Mouse (Mus musculus) neural tube, embryonic 11.5 days (tissue): Measurements from ENCODE around the gene Mybphl. TPM values are rescaled to one million over a fixed set of nuclear protein-coding genes. Genes with fewer than 3 reads are reported as not detected.

ENCODE experiments used
- ATAC-seq: fragments of 200-750 bp; cut with Nextera tagmentation; 2 replicates; pipeline ENCODE4 v1.8.0; 2017; ENCODE audit warnings: moderate number of reproducible peaks, mild to moderate bottlenecking, moderate TSS enrichment, moderate library complexity; ENCODE audit not compliant: insufficient read depth, low FRiP score, low TSS enrichment
- DNase-seq: peaks from one replicate; pipeline ENCODE4 v3.0.0-alpha.2; 2015; ENCODE audit warnings: low spot score
- H3K27ac ChIP-seq: fragments of 300-500 bp; sonication (generic); 2 replicates; pipeline ENCODE4 v1.5.1; 2014; ENCODE audit warnings: low read depth, mild to moderate bottlenecking, low read length
- H3K27me3 ChIP-seq: fragments of 300-500 bp; sonication (generic); 2 replicates; pipeline ENCODE4 v1.6.1; 2014; ENCODE audit warnings: mild to moderate bottlenecking, low read length, mixed read lengths; ENCODE audit not compliant: control insufficient read depth, insufficient read depth
- H3K36me3 ChIP-seq: fragments of 300-500 bp; sonication (generic); 2 replicates; pipeline ENCODE4 v1.6.1; 2014; ENCODE audit warnings: mild to moderate bottlenecking, low read length, moderate library complexity, mixed read lengths; ENCODE audit not compliant: control insufficient read depth, insufficient read depth
- H3K4me1 ChIP-seq: fragments of 300-500 bp; sonication (generic); 2 replicates; pipeline ENCODE4 v1.6.1; 2014; ENCODE audit warnings: low read length, mixed read lengths; ENCODE audit not compliant: control insufficient read depth, insufficient read depth
- H3K4me2 ChIP-seq: fragments of 300-500 bp; sonication (generic); 2 replicates; pipeline ENCODE4 v1.6.1; 2014; ENCODE audit warnings: low read depth, mild to moderate bottlenecking, moderate library complexity
- H3K4me3 ChIP-seq: fragments of 300-500 bp; sonication (generic); 2 replicates; pipeline ENCODE4 v1.5.1; 2014; ENCODE audit warnings: low read depth, low read length
- H3K9ac ChIP-seq: fragments of 300-500 bp; sonication (generic); 2 replicates; pipeline ENCODE4 v1.6.1; 2014; ENCODE audit warnings: mild to moderate bottlenecking, low read length
- H3K9me3 ChIP-seq: fragments of 300-500 bp; sonication (generic); 2 replicates; pipeline ENCODE4 v1.6.1; 2016; ENCODE audit warnings: low read length; ENCODE audit not compliant: control insufficient read depth
- WGBS: fragments of 180-500 bp; shearing (Covaris S2); extraction: QIAGEN DNeasy Blood & Tissue Kit; methylation state at CpG from one replicate; pipeline ENCODE4 v1.1.7; 2014; 5-methylcytosine and 5-hydroxymethylcytosine counted together
- polyA plus RNA-seq: library from polyadenylated mRNA; unstranded; fragments of >200 nt; fragmentation: Nextera tagmentation; extraction: Ambion mirVana; gene quantifications from 2 replicates; pipeline ENCODE4 v1.2.1, GENCODE M21; 2014

Gene Mybphl
- polyA plus RNA-seq, 1 experiment from 2014 or later = 0.31 TPM

DNA sequence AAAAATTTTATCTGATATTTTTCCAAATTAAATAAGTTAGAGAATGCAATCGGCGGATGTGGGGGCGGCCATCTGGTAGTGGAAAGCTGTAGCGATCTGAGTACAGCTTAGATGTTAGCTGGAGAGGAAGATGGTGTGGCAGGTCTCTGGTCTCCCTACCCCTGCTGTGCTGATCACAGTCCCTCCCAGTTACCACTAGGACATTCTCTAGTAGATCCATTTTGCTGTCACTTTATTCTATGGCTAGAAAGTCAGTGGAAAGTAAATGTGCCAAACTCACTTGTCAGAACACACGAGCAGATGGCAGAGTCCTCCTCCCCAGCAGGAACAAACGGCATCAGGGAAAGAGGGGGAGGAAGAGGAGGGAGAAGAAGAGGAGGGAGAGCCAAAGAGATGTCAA, 6.3 kb upstream of the Mybphl start:
- no peaks in the 10 kb centered on the region for H3K9me3 ChIP-seq
- no peak overlapping the region for H3K4me3 ChIP-seq
- H3K9ac ChIP-seq = no peak overlapping the region
- H3K4me1 ChIP-seq = peaks cover 6% of the 10 kb centered on the region
- H3K4me2 ChIP-seq = no peak overlapping the region
- H3K36me3 ChIP-seq = peaks cover 4% of the 10 kb centered on the region
- WGBS = 85% methylated on average over 6 of the region's 6 CpGs
- H3K27me3 ChIP-seq = no peaks in the 10 kb centered on the region
- ATAC-seq = no peak
- H3K27ac ChIP-seq = no peak overlapping the region
- DNase-seq = no peak

DNA sequence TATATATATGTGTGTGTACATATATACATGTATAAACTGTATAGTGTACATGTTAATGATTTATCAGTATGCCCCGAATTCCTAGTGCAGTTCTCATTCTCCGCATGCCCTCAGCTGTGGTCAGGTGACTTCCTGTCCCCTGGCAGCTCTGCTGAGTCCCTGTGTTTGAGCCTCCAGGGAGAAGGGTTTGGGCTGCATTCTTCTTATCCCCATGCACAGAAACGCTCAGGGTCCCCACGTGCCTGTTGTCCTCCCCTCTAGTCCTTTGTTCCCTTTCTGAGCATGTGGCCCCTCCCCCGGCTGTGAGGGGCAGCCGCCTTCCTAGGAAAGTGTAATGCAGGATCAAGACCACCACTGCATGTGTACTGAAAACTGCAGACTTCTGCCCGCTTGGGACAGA, 3.8 kb upstream of the Mybphl start:
- Histone ChIP-seq H3K27ac (no peak overlapping the region), H3K9ac (peak overlapping the region; percentile 26)

DNA sequence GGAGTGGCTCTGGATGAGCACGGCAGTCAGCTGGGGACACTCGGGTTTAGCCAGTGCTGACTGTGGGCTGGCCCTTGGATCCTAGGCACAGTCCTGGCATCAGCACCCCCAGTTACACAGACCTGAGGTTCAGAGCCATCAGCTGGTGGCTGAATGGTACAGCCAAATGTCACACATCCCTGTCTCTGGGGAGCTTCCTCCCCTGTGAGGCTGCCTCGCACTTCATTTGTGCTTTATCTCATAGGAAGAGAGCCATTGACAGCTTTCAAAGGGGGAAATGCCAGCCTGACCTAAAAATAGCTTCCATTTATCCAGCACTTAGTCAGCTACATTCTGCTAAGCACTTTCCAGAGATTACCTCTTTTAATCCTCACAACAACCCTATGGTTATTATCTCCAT, 1.1 kb upstream of the Mybphl start:
- H3K27ac ChIP-seq = no peak overlapping the region
- H3K27me3 ChIP-seq = no peaks in the 10 kb centered on the region
- no peak overlapping the region for H3K4me2 ChIP-seq
- H3K4me3 ChIP-seq = no peak overlapping the region
- ATAC-seq = no peak
- H3K4me1 ChIP-seq = peaks cover 6% of the 10 kb centered on the region
- no peak overlapping the region for H3K9ac ChIP-seq
- no peaks in the 10 kb centered on the region for H3K36me3 ChIP-seq
- H3K9me3 ChIP-seq = no peaks in the 10 kb centered on the region
- 78% methylated on average over 3 of the region's 3 CpGs for WGBS
- DNase-seq = no peak

More for the DNA sequence above, 3.8 kb upstream of the Mybphl start:
- Histone ChIP-seq H3K27me3 (no peaks in the 10 kb centered on the region), H3K36me3 (no peaks in the 10 kb centered on the region), H3K4me1 (peaks cover 6% of the 10 kb centered on the region), H3K9me3 (no peaks in the 10 kb centered on the region), H3K4me2 (no peak overlapping the region), H3K4me3 (no peak overlapping the region)
- ATAC-seq (peak; percentile 48), DNase-seq (peak; percentile 59)
- 13% methylated on average over 7 of the region's 7 CpGs for WGBS

DNA sequence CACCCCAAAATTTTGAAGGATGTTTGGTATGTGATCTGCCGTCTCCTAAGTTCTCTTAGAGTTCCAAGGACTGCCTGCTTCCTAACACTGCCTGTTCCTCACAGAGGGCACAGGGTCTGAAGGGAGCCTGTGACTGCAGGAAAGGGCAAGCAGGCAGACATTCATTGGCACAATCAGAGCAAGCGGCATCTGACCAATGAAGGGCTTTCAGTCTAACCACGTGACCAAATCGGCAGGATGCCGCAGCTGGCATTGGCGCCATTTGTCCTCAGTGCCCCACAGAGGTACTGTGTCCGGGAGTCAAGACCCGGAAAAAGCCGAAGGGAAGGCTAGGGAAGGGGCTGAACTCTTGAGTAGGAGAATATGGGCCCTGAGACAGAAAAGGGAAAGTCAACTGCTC, 2.5 kb downstream of the Mybphl start:
- peak; percentile 43 for DNase-seq

DNA sequence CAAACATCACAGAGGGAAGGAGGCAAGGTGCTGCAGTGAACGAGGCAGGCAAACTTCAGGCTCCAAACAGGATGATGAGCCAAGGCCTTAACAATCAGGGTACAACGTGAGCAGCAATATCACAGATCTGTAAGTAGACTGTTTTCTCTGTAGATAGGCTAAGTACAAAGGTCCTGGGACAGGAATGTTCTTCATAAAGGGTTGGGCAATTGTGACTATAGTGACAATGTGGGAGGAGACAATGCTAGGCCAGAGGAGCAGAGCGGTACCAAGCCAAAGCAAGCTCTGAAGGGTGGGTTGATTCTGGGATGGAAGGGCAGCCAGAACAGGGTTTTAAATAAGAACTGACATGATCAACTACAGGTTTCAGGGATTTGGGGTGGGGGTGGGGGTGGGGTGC, 3.1 kb downstream of the Mybphl start:
- Histone ChIP-seq H3K9ac (no peak overlapping the region), H3K4me2 (no peak overlapping the region)

More for the DNA sequence above, 2.5 kb downstream of the Mybphl start:
- H3K27ac ChIP-seq = no peak overlapping the region
- WGBS = 57% methylated on average over 9 of the region's 9 CpGs
- H3K4me2 ChIP-seq = peak overlapping the region; percentile 1; the same call in 1 of the 2 replicates
- H3K27me3 ChIP-seq = no peaks in the 10 kb centered on the region
- H3K9me3 ChIP-seq = no peaks in the 10 kb centered on the region
- H3K9ac ChIP-seq = no peak overlapping the region
- peak; percentile 57; the same call in 1 of the 2 replicates for ATAC-seq
- H3K4me3 ChIP-seq = no peak overlapping the region
- H3K4me1 ChIP-seq = no peaks in the 10 kb centered on the region
- no peaks in the 10 kb centered on the region for H3K36me3 ChIP-seq

DNA sequence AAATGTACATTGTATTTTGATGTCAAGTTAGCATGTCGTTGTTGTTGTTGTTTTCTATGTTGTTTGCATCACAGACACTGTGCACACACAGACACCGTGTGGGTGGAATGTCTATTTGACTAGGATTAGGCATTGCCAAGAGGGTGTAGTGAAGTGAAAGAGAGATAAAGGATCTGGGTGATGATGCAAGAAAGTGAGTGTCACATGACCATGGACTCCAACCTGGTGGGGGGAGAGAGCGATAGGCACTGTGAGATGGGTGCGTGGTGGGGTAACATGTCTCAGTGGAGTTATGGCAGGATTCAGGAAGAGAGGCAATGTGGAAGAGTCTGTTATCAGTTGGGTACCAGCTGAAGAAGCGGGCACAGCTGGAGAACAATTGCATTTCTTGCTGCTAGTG, 4.0 kb downstream of the Mybphl start:
- no peaks in the 10 kb centered on the region for H3K36me3 ChIP-seq
- no peak overlapping the region for H3K4me2 ChIP-seq
- no peak overlapping the region for H3K9ac ChIP-seq
- H3K27me3 ChIP-seq = no peaks in the 10 kb centered on the region
- no peak overlapping the region for H3K27ac ChIP-seq
- ATAC-seq = no peak
- H3K9me3 ChIP-seq = no peaks in the 10 kb centered on the region
- H3K4me3 ChIP-seq = no peak overlapping the region
- 85% methylated on average over 5 of the region's 5 CpGs for WGBS
- no peaks in the 10 kb centered on the region for H3K4me1 ChIP-seq
- no peak for DNase-seq

More for the DNA sequence above, 3.1 kb downstream of the Mybphl start:
- no peaks in the 10 kb centered on the region for H3K4me1 ChIP-seq
- no peaks in the 10 kb centered on the region for H3K9me3 ChIP-seq
- no peak for DNase-seq
- no peak overlapping the region for H3K4me3 ChIP-seq
- WGBS = 91% methylated on average over 3 of the region's 3 CpGs
- H3K36me3 ChIP-seq = no peaks in the 10 kb centered on the region
- ATAC-seq = no peak
- no peak overlapping the region for H3K27ac ChIP-seq
- no peaks in the 10 kb centered on the region for H3K27me3 ChIP-seq

DNA sequence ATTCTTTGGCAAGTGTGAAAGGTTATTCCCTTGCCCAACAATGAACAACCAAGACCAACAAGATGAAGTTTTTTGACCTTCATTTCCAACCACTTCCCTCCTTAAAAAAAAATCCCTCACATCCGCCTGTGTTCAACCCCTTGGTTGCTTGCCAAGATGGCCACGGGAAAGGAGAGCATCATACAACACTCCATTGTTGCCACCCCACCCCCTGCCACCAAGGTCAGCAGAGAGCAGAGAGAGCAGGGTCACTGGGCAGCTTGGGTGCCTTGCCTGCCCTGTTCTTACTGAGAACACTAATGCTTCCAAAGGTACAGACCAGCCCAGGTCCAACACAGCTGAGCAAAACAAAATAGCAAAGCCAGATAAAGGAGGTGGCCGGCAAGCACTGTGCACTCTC, 7.6 kb downstream of the Mybphl start:
- DNase-seq = no peak
- no peak for ATAC-seq
- WGBS = 66% methylated on average over 3 of the region's 3 CpGs
- no peaks in the 10 kb centered on the region for H3K27me3 ChIP-seq
- H3K4me3 ChIP-seq = no peak overlapping the region
- no peaks in the 10 kb centered on the region for H3K36me3 ChIP-seq
- H3K9ac ChIP-seq = no peak overlapping the region
- H3K27ac ChIP-seq = no peak overlapping the region
- no peaks in the 10 kb centered on the region for H3K4me1 ChIP-seq
- no peak overlapping the region for H3K4me2 ChIP-seq
- H3K9me3 ChIP-seq = no peaks in the 10 kb centered on the region

DNA sequence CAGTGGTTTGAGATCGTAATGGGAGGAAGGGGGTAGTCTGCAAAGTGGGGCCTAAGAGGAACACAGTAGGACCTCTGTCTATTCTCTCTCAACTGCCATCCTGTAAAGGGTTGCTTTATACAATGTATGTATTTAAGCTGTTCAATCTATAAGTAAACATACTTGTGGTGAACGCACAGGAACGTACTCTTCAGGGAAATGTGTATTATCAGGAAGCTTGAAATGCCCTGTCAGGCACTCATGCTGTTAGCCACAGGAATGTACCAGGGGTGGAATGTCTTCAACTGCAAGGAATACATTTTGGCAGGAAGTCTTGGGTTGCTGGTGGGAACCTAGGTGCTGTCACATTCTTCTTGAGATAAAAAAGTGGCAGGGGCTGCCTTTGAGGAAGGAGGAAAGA, 8.0 kb downstream of the Mybphl start:
- H3K27ac ChIP-seq = no peak overlapping the region
- no peak overlapping the region for H3K9ac ChIP-seq
- WGBS = 88% methylated on average over 3 of the region's 3 CpGs
- no peak overlapping the region for H3K4me2 ChIP-seq
- no peaks in the 10 kb centered on the region for H3K9me3 ChIP-seq
- DNase-seq (no peak), ATAC-seq (no peak)
- no peaks in the 10 kb centered on the region for H3K36me3 ChIP-seq
- no peaks in the 10 kb centered on the region for H3K4me1 ChIP-seq
- H3K27me3 ChIP-seq = no peaks in the 10 kb centered on the region
- H3K4me3 ChIP-seq = no peak overlapping the region

DNA sequence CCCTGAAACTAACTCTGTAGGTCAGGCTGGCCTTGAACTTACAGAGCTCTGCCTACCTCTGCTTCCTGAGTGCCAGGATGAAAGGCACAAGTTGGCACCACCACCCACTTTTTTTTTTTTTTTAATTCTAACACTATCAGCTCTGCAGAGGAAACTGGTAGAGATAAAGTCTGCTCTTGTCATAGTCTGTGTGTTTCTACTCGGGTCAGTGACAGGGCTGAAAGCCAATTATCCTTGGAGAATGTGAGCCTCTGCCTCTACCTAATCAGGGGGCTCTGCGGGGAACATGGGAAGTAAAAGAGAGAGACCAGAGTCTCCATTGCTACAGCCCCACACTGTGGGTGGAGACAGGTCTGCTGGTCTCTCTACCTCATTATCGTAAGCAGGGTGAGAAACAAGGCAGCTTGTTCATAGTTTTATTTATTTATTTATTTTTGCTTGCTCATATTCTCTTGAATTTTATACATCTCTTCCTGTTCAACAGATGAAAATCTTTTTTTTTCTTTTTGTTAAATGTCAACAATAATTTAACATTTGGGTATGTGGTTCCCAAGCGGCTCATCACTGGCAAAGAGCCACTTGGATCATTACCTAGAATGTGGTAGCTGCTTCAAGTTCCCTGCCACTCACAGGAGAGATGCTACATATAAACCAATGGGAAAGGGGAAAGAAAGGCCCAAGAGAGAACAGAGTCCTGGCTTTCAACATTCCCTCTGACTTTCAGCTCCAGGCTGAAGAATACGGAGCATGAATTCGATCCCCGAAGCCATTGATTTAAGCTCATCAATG, 14.4 kb downstream of the Mybphl start:
- H3K27ac ChIP-seq = no peak overlapping the region
- DNase-seq = no peak
- no peaks in the 10 kb centered on the region for H3K9me3 ChIP-seq
- H3K4me3 ChIP-seq = no peak overlapping the region
- 0 out of 2 replicates have a peak, but pooled peaks cover 1% of the 10 kb centered on the region for H3K4me1 ChIP-seq
- no peaks in the 10 kb centered on the region for H3K27me3 ChIP-seq
- no peak for ATAC-seq
- no peaks in the 10 kb centered on the region for H3K36me3 ChIP-seq
- WGBS = 86% methylated on average over 7 of the region's 7 CpGs
- no peak overlapping the region for H3K4me2 ChIP-seq
- H3K9ac ChIP-seq = no peak overlapping the region
